Mouse (Mus musculus): ENCODE measurements around the gene Mybbp1a.
A peak's percentile ranks its signal among the peaks of the same experiment; 100 is the strongest.

Gene Mybbp1a

GRCm38 (mm10) chr11:72440965-72441664 is at the start of gene Mybbp1a:
TSS of gene Mybbp1a (plus strand) at chr11:72441355.
- DNase-seq (ENCODE audit: low spot score) = peak; percentile 97

- no peak for DNase-seq (ENCODE audit: low spot score)
Measured at GRCm38 (mm10) chr11:72393243-72393642, 47.9 kb upstream of the Mybbp1a start.

GRCm38 (mm10) chr11:72393669-72394068 is 47.5 kb upstream of the Mybbp1a start:
- no peak for DNase-seq (ENCODE audit: low spot score)

GRCm38 (mm10) chr11:72394694-72395093 is 46.5 kb upstream of the Mybbp1a start:
- DNase-seq (ENCODE audit: low spot score) = no peak

GRCm38 (mm10) chr11:72395652-72396051 is 45.5 kb upstream of the Mybbp1a start:
- DNase-seq (ENCODE audit: low spot score) = no peak

GRCm38 (mm10) chr11:72396621-72397020 is 44.5 kb upstream of the Mybbp1a start:
- peak; percentile 53 for DNase-seq (ENCODE audit: low spot score)

- no peak for DNase-seq (ENCODE audit: low spot score)
Measured at GRCm38 (mm10) chr11:72397072-72397471, 44.1 kb upstream of the Mybbp1a start.

GRCm38 (mm10) chr11:72397811-72398525 is 43.2 kb upstream of the Mybbp1a start:
- DNase-seq (ENCODE audit: low spot score) = no peak

- no peak for DNase-seq (ENCODE audit: low spot score)
Measured at GRCm38 (mm10) chr11:72401068-72401467, 40.1 kb upstream of the Mybbp1a start.

GRCm38 (mm10) chr11:72402017-72402416 is 39.1 kb upstream of the Mybbp1a start:
- no peak for DNase-seq (ENCODE audit: low spot score)

GRCm38 (mm10) chr11:72402969-72403368 is 38.2 kb upstream of the Mybbp1a start:
- no peak for DNase-seq (ENCODE audit: low spot score)

- DNase-seq (ENCODE audit: low spot score) = no peak
Measured at GRCm38 (mm10) chr11:72405532-72405931, 35.6 kb upstream of the Mybbp1a start.

- DNase-seq (ENCODE audit: low spot score) = no peak
Measured at GRCm38 (mm10) chr11:72406079-72406675, 35.0 kb upstream of the Mybbp1a start.

- DNase-seq (ENCODE audit: low spot score) = no peak
Measured at GRCm38 (mm10) chr11:72407081-72407480, 34.1 kb upstream of the Mybbp1a start.

- DNase-seq (ENCODE audit: low spot score) = no peak
Measured at GRCm38 (mm10) chr11:72407574-72407973, 33.6 kb upstream of the Mybbp1a start.

- DNase-seq (ENCODE audit: low spot score) = no peak
Measured at GRCm38 (mm10) chr11:72408451-72409170, 32.5 kb upstream of the Mybbp1a start.

GRCm38 (mm10) chr11:72409649-72410385 is 31.3 kb upstream of the Mybbp1a start:
- no peak for DNase-seq (ENCODE audit: low spot score)

GRCm38 (mm10) chr11:72410521-72411092 is 30.5 kb upstream of the Mybbp1a start:
- no peak for DNase-seq (ENCODE audit: low spot score)

- peak; percentile 84 for DNase-seq (ENCODE audit: low spot score)
Measured at GRCm38 (mm10) chr11:72411093-72411921, 29.8 kb upstream of the Mybbp1a start, which contains the start of gene Smtnl2. TSS of gene Smtnl2 (minus strand) at chr11:72411713.

GRCm38 (mm10) chr11:72411945-72412344 is 29.2 kb upstream of the Mybbp1a start:
- DNase-seq (ENCODE audit: low spot score) = no peak

Data from testis, postnatal 14 days (tissue).